Mouse (Mus musculus): ENCODE data around the gene Gm20388. TPM values are rescaled to one million over a fixed set of nuclear protein-coding genes. Genes with fewer than 3 reads are reported as not detected.

Gene Gm20388
- total and polyA plus RNA-seq, 2 experiments from 2014 or later = 51.3 TPM; not detected in 1

DNA sequence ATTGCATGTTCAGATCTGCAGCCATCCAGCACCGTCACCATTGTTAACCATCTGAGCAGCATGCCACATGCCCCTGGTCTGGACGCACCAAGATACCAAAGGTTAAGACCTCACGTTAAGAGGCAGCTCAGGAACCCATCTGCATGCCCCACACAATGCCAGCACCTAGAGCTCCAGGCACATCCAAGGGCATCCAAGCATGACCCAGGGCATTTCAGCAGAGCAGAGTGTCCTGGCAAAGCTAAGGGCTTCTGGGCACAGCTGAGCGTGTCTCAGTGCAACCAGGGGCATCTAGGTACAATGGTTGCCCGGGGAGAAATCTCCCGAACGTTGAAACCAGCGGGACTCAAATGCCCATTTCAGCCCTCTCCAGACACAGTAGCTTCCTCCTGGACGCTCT is 2690.0 kb downstream of the Gm20388 start:
- DNase-seq = no peak
- H3K36me3 ChIP-seq (ENCODE audit: insufficient read depth) = no peaks in the 10 kb centered on the region
- H3K9ac ChIP-seq = no peak overlapping the region
- 89% methylated on average over 9 of the region's 9 CpGs for WGBS
- no peaks in the 10 kb centered on the region for H3K27me3 ChIP-seq (ENCODE audit: insufficient read depth, low read length)
- ATAC-seq = no peak
- no peak overlapping the region for H3K4me3 ChIP-seq (ENCODE audit: low read depth, low read length)
- no peaks in the 10 kb centered on the region for H3K4me1 ChIP-seq (ENCODE audit: insufficient read depth)
- H3K4me2 ChIP-seq (ENCODE audit: low read depth) = no peak overlapping the region
- H3K9me3 ChIP-seq (ENCODE audit: low read length) = no peaks in the 10 kb centered on the region
- H3K27ac ChIP-seq (ENCODE audit: low read depth, low read length) = no peak overlapping the region
- no peak for TF ChIP-seq CTCF (IDR thresholded peaks at IDR 0.05; ENCODE audit: low read depth)

DNA sequence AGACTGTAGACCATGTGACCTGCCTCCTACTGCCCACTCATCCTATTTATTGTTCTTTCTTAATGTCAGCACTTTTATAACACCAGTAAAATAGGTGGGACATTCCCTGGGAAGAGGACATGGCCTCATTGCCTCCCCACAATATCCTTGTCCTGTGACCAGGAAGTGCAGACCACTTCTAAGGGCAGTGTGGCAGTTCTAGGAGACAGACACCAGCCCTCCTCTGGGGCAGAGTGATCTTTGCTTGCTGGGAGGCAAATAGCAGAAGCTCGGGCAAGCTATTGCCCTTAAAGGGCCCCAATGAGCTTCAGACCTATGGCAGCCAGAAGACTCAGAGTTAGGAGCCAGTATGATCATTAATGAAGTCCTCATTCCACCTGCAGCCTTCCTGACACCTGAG is 2694.0 kb downstream of the Gm20388 start:
- Histone ChIP-seq H3K4me3 (ENCODE audit: low read depth, low read length) (no peak overlapping the region), H3K4me2 (ENCODE audit: low read depth) (no peak overlapping the region), H3K36me3 (ENCODE audit: insufficient read depth) (no peaks in the 10 kb centered on the region), H3K9ac (no peak overlapping the region), H3K27ac (ENCODE audit: low read depth, low read length) (no peak overlapping the region), H3K9me3 (ENCODE audit: low read length) (no peaks in the 10 kb centered on the region), H3K27me3 (ENCODE audit: insufficient read depth, low read length) (no peaks in the 10 kb centered on the region), H3K4me1 (ENCODE audit: insufficient read depth) (no peaks in the 10 kb centered on the region)
- ATAC-seq = no peak
- 65% methylated on average over 1 of the region's 1 CpGs for WGBS
- DNase-seq = no peak
- no peak for TF ChIP-seq CTCF (IDR thresholded peaks at IDR 0.05; ENCODE audit: low read depth)

DNA sequence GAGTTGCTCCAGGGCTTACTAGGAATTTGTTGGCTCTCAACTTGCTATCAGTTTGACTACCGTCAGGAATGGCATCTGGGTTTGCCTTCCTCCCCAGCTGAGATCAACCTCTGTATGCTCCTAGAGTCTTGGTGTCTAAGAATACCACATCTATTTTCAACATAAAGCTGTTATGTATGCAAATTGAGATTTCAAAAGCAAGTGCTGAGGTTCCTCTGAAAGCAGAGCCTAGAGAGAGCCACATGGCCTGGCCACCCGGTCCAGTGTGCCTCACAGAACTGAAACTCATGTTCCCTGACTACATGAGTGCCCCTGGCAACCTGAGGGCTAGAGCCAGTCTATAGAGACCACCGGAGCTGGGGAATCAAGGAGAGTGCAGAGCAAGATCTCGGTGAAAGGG is 2694.7 kb downstream of the Gm20388 start:
- H3K4me2 ChIP-seq (ENCODE audit: low read depth) = no peak overlapping the region
- no peak overlapping the region for H3K9ac ChIP-seq
- H3K27ac ChIP-seq (ENCODE audit: low read depth, low read length) = no peak overlapping the region
- no peak overlapping the region for H3K4me3 ChIP-seq (ENCODE audit: low read depth, low read length)
- no peaks in the 10 kb centered on the region for H3K27me3 ChIP-seq (ENCODE audit: insufficient read depth, low read length)
- WGBS = 73% methylated on average over 4 of the region's 4 CpGs
- H3K9me3 ChIP-seq (ENCODE audit: low read length) = no peaks in the 10 kb centered on the region
- ATAC-seq = no peak
- no peak for TF ChIP-seq CTCF (IDR thresholded peaks at IDR 0.05; ENCODE audit: low read depth)
- DNase-seq = no peak
- no peaks in the 10 kb centered on the region for H3K36me3 ChIP-seq (ENCODE audit: insufficient read depth)
- peaks cover 2% of the 10 kb centered on the region; the same call in 1 of the 2 replicates for H3K4me1 ChIP-seq (ENCODE audit: insufficient read depth)

DNA sequence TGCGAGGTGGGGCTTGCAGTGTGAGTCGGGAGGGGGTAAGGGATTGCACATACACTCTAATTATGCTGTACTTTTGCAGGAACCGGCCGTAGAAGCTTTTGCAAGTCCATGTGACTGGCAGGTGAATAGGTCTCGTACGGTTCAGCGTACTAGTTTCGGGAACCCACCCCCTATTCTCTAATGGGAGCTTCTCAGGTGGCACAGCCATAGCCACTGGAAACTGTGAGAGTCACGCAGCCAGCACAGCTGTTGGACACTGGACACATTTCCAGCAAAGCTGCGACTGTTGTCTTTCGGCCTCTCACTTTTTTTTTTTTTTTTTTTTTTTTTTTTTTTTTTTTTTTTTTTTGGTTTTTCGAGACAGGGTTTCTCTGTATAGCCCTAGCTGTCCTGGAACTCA is 2696.2 kb downstream of the Gm20388 start:
- H3K4me1 ChIP-seq (ENCODE audit: insufficient read depth) = peaks cover 6% of the 10 kb centered on the region; the same call in 1 of the 2 replicates
- no peak overlapping the region for H3K4me3 ChIP-seq (ENCODE audit: low read depth, low read length)
- no peak overlapping the region for H3K27ac ChIP-seq (ENCODE audit: low read depth, low read length)
- no peaks in the 10 kb centered on the region for H3K27me3 ChIP-seq (ENCODE audit: insufficient read depth, low read length)
- DNase-seq = no peak
- H3K9ac ChIP-seq = no peak overlapping the region
- no peaks in the 10 kb centered on the region for H3K9me3 ChIP-seq (ENCODE audit: low read length)
- H3K36me3 ChIP-seq (ENCODE audit: insufficient read depth) = no peaks in the 10 kb centered on the region
- 76% methylated on average over 11 of the region's 12 CpGs for WGBS
- no peak for ATAC-seq
- TF ChIP-seq CTCF (IDR thresholded peaks at IDR 0.05; ENCODE audit: low read depth) = no peak
- no peak overlapping the region for H3K4me2 ChIP-seq (ENCODE audit: low read depth)

DNA sequence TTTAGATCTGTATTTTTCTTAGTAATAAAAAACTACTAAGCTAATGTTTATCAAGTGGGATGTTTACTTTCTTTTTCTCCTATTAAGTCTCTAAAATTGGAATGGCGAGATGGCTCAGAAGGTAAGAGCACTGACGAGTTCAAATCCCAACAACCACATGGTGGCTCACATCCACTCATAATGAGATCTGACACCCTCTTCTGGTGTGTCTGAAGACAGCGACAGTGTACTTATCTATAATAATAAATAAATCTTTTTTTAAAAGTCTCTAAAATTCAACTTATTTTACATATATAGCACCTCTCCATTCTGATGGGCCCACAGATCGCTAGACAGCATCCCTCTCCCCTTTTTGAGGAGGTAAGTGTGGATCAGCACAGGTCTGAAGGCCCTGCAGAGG is 2699.6 kb downstream of the Gm20388 start:
- DNase-seq = no peak
- Histone ChIP-seq H3K27me3 (ENCODE audit: insufficient read depth, low read length) (no peaks in the 10 kb centered on the region), H3K4me3 (ENCODE audit: low read depth, low read length) (no peak overlapping the region), H3K36me3 (ENCODE audit: insufficient read depth) (peaks cover 9% of the 10 kb centered on the region; the same call in 1 of the 2 replicates), H3K9me3 (ENCODE audit: low read length) (no peaks in the 10 kb centered on the region), H3K9ac (no peak overlapping the region), H3K4me2 (ENCODE audit: low read depth) (peak overlapping the region; percentile 89), H3K27ac (ENCODE audit: low read depth, low read length) (no peak overlapping the region), H3K4me1 (ENCODE audit: insufficient read depth) (peaks cover 15% of the 10 kb centered on the region)
- 46% methylated on average over 4 of the region's 4 CpGs for WGBS
- no peak for ATAC-seq
- TF ChIP-seq CTCF (IDR thresholded peaks at IDR 0.05; ENCODE audit: low read depth) = peak; percentile 21; the same call in 1 of the 2 replicates

DNA sequence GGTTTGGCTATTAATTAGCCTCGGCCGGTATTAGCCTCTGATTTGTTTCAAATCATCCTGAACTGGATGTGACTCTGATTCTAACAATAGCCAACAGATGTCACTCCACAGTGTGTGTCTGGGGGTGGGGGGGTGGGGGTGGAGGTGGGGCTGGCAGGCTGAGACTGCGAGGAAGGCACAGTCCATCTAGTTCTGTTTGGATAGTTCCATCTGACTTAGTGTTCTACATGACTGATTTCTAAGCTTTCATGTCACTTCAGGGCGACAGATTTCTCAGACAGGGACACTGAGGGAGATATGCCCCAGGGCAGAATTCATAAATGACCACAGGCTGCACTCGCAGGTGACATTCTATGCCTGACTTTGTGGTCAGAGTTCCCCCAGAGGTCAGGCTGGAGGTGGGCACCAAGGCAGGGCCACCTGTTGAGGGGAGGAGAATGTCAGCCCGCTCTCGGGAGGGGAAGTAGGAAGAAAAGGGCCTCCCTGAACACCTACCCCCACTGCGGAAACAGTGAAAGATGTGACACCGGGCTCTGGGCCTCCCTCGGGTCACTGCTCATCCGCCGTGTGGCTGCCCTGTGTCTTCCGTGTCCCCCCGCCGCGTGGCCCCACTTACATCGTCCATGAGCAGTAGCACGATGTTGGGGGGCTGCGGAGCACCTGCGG is 2700.1 kb downstream of the Gm20388 start:
- peak overlapping the region; percentile 72 for H3K27ac ChIP-seq (ENCODE audit: low read depth, low read length)
- H3K4me2 ChIP-seq (ENCODE audit: low read depth) = peak overlapping the region; percentile 89
- H3K9me3 ChIP-seq (ENCODE audit: low read length) = no peaks in the 10 kb centered on the region
- no peaks in the 10 kb centered on the region for H3K27me3 ChIP-seq (ENCODE audit: insufficient read depth, low read length)
- peaks cover 12% of the 10 kb centered on the region; the same call in 1 of the 2 replicates for H3K36me3 ChIP-seq (ENCODE audit: insufficient read depth)
- TF ChIP-seq CTCF (IDR thresholded peaks at IDR 0.05; ENCODE audit: low read depth) = no peak
- peaks cover 15% of the 10 kb centered on the region for H3K4me1 ChIP-seq (ENCODE audit: insufficient read depth)
- 2% methylated on average over 20 of the region's 20 CpGs for WGBS
- ATAC-seq (no peak), DNase-seq (no peak)
- peak overlapping the region; percentile 79 for H3K9ac ChIP-seq
- peak overlapping the region; percentile 68 for H3K4me3 ChIP-seq (ENCODE audit: low read depth, low read length)

DNA sequence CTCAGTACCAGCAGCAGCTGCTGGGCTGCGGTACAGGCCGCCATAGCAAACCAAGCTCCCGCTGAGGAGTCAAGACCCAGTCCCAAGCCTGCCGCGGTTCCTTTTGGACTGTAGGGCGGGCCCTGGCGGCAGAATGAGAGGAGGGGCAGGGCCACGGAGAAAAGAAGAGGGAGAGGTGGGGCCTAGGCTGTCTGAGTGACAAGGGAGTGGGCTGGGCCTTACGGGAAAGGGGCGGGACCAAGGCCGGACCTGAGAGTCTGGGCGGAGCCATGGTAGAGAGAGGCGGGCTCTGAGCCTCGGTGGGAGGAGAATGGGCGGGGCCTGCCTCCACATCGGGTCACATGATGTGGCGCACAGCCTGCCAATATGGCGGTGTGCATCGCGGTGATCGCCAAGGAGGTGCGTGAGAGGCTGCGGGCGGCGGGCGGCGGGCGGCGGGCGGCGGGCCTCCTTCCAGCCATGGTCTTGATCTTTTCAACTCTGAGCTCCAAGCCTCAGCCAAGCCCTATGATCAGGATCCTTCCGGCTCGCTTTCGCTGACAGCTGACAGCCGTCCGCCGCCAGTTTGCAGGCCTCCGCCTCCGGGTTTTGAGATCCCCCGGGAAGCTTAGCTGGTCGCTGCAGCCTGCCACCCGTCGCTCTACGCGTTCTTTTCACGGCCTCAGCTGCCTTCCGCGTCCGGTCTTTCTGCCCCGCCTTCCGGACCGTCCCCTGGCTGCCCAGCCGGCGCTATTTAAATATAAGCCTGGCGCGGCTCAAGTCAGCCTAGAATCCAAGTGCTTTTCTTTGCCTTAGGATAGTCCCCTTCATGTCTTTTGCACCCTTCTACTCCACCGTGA is 2700.9 kb downstream of the Gm20388 start, which contains the start of the genes Galns and Trappc2l:
Gene Galns (minus strand): TSS at position 169 of the 839 bp plus-strand sequence.
Gene Trappc2l (plus strand): TSS at position 346 of the 839 bp plus-strand sequence.
- Histone ChIP-seq H3K27me3 (ENCODE audit: insufficient read depth, low read length) (no peaks in the 10 kb centered on the region), H3K9ac (peak within 1 kb of the TSS; percentile 79), H3K4me2 (ENCODE audit: low read depth) (peak within 1 kb of the TSS; percentile 89), H3K27ac (ENCODE audit: low read depth, low read length) (peak within 1 kb of the TSS; percentile 84), H3K36me3 (ENCODE audit: insufficient read depth) (peaks cover 12% of the 10 kb centered on the region; the same call in 1 of the 2 replicates), H3K4me3 (ENCODE audit: low read depth, low read length) (peak within 1 kb of the TSS; percentile 68), H3K9me3 (ENCODE audit: low read length) (no peaks in the 10 kb centered on the region), H3K4me1 (ENCODE audit: insufficient read depth) (peaks cover 15% of the 10 kb centered on the region)
- WGBS = under 1% methylated on average over 57 of the region's 57 CpGs
- peak; percentile 99 for DNase-seq
- TF ChIP-seq CTCF (IDR thresholded peaks at IDR 0.05; ENCODE audit: low read depth) = peak; percentile 69
- peak; percentile 98 for ATAC-seq

Data from forebrain, postnatal 0 days (tissue).